Mouse (Mus musculus): Measurements from ENCODE around the gene Abcg5. TPM values are rescaled to one million over a fixed set of nuclear protein-coding genes. Genes with fewer than 3 reads are reported as not detected.

Gene Abcg5
- total RNA-seq, 2 experiments from 2014 or later = not detected

DNA sequence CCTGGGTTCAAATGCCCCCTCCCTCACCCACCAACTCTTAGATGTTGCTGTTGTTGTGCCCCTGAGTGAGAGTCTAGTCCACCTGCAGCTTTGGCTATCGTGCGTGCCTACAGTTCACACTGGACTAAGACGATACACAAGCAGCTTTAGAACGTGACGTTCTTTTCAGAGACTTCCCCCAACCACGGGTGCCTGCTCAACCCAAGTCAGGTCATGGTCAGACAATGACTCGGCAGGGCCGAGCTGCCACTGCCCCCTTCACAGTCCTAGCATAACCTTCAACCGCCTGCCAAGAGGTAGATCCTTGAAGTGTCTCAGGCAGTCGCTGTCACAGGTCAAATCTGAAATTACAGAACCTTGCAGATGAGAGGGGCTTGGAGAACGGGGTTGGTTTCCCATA is 6.0 kb upstream of the Abcg5 start:
- intact Hi-C loops (cut with DNase I) = no loop called here
- no peak for DNase-seq (ENCODE audit: low spot score in 2 of 2)

DNA sequence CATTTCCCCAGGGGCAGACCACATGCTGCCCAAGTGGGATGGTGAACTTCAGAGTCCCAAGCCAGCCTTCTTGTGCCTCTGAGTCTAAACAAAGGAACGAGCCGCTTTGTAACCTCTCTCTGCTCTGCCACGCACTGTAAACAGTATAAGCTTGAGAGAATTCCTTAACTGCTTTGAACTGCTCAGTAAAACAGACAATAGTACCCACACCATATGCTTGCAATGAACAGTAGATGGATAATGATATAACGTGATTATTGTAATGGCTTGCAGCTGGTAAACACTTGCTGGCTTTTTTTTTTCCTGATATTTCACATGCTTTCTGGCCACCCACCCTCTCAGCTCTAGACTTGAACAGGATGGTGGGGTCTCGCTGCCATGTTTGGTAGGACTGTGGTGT is 5.2 kb upstream of the Abcg5 start:
- intact Hi-C loops (cut with DNase I) = no loop called here
- DNase-seq (ENCODE audit: low spot score in 2 of 2) = no peak

DNA sequence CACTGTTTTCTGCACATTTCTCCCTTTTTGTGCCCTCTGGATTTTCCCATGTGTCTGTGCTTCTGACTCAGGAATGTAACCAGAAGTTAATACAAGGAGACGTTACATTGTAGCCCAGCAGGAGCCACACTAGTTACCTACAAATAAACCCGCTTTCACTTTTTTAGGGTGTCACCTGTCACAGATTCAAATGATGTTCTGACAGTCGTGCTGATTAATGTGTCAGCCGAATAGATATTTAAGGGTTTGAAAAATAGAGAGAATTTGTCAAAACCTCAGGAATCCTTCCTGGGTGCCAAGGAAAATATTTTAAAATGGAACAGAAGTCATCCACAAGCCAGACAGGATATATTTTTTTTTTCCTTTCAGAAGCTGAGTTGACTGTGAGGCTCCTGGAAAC is 2.5 kb upstream of the Abcg5 start:
- intact Hi-C loops (cut with DNase I) = no loop called here
- no peak for DNase-seq (ENCODE audit: low spot score in 2 of 2)

DNA sequence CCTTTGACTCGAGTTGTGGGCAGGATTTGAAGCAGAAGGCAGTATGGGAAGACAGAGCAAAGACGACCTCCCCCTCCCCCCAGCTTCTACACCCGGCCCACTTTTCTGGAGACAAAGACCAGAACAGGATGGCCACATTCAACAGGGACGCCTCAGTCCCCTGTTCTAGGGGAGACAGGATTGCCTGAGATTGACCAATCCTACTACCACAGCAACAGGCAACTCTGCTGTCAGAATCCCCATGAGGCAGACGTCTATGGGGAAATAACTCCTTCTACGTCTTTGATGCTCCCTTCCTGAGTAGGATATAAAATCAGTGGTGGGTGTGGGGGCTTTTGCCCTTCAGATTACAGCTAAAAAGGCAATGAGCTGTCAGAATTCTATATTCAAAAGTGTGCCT is 1.5 kb upstream of the Abcg5 start:
- DNase-seq (ENCODE audit: low spot score in 2 of 2) = no peak
- intact Hi-C loops (cut with DNase I) = no loop called here

DNA sequence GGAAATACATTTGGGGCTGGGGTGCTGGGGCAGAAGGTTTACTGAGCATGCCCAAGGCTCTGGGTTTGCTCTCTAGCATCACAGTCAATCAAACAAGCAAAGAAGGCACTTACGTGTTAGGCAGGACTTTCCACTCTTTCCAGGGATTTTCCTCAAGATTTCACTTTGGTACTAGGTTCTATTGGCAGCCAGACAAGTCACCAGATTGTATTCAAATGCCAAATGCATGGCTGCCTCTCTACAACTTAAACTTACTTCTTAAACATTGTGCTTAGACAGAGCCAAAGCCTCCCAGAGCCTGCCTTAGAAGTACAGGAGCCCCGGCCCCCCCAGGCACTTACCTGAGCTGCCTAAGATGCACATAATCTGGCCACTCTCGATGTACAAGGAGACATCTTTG is 1.1 kb downstream of the Abcg5 start:
- peak; percentile 41 to 75 for DNase-seq (ENCODE audit: low spot score in 2 of 2)
- intact Hi-C loops (cut with DNase I) = no loop called here

DNA sequence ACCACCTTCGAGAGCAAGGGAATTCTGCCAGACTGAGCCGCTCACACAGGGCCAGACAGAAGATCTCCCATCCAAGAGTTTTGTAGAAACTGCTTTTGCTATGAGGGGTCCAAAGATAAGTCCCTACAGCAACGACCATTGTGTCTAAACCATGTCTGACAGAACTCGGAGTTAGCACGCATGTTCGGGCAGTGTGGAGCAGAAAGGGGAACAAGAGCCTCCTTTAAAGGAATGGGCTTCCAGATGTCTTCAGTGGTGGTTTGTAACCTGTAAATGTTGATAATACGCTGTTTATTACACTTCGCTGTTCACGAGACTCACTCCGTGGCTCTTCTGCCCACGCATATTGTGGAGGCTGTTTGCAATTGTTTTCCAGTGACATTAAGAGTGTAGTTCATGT is 5.2 kb downstream of the Abcg5 start:
- no peak for DNase-seq (ENCODE audit: low spot score in 2 of 2)
- intact Hi-C loops (cut with DNase I) = no loop called here

DNA sequence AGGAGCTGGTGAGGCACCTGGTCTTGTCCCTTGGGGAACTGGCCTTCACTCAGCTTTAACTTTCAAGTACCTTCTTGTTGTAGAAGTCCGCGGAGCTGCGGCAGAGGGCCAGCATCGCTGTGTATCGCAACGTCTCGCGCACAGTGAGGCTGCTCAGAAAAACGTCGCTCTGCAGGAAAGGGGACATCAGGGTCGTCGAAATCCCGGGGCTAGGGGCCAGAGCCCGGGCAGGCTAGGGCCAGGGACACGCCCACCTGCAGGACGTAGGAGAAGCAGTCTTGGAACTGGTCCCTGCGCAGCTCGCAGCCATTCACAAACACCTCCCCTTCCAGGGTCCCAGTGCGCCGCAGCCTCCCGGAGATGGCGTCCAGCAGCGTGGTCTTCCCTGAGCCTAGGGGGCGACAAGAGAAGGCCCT is 6.9 kb downstream of the Abcg5 start, which contains the start of gene Abcg8:
Gene Abcg8 (plus strand): TSS at position 352 of the 416 bp plus-strand sequence.
- intact Hi-C loops (cut with DNase I) = no loop called here
- no peak for DNase-seq (ENCODE audit: low spot score in 2 of 2)

DNA sequence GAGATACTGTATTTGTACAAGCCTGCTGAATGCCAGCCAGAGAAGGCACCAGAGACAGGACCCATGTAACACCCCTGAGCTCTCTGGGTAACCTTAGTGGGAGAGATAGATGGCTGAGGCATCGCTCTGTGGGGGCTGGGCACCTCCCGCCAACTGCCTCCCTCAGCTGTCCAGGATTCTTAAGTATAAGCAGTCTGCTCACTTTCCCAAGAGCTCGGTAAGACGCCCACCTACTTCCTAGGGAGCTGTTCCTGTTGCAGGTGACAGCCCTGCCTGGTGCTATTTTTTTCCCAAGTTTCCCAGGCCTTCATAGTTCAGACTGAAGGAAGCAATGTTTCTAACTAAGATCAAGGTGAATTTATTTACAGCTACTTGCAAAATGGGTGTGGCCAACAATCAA is 7.6 kb downstream of the Abcg5 start:
- peak; percentile 19 to 54 for DNase-seq (ENCODE audit: low spot score in 2 of 2)
- intact Hi-C loops (cut with DNase I) = no loop called here

DNA sequence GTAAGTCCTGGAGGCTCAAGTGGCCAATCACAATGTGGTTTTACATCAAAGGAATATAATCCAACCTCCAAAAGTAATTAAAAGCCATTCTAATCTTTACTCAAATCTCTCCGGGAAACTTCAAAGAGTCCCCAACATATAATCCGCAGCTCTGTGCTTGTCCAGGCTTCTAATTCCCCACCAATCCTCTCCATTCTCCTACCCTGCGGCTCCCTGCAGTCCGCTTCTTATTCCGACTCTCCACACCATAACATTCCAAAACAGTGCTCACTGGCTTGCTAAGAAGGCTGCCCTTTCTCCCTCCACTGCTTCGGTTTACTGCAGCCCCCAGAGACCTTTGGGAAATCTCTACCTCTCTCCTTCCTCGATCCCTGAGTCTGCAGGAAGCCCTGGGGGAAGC is 8.8 kb downstream of the Abcg5 start:
- no peak for DNase-seq (ENCODE audit: low spot score in 2 of 2)
- intact Hi-C loops (cut with DNase I) = no loop called here

DNA sequence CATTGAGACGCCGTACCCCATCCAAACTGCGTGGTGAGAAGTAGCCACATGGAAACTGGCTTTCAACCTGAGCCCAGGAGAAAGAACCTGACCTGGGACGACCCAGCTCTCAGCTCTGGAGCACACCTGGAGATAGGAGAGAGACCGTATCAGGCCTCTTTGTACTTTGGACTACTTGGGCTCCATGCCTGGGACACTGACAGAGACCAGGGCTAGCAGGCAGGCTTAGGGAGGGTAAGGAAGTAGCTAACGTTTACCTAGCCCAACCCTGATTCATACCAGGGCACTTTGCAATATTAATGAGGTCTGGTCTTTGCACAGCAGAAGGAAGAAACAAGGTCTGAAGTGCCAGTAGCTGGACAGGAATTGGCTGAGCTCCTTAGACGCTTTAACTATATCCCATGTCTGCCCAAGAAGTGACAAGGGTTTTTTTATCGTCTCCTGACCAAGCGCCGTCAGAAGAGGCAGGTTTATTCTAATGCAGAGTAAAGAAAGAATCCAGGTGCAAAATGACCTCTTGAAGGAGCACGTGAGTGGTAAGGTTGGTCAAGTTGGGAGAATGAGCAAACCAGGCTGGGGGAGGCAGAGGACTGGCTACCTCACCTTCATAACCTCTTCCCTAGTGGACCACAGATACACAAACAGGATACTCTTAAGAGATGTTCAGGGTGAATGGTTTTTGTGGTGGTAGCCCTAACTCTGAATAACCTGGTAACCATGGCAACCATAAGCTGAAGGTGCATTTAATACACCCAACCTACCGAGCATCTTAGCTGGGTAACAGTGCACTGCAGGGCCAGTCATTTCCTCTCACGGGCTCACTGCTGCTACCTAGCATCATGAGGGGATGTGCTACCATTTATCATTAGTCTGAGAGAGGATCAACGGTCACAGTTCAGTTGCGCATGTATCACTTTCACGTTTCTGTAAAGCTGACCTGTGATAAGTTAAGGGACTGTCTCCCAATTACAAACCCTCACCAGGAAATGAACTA is 10.1 kb downstream of the Abcg5 start:
- intact Hi-C loops (cut with DNase I) = no loop called here
- DNase-seq (ENCODE audit: low spot score in 2 of 2) = no peak

DNA sequence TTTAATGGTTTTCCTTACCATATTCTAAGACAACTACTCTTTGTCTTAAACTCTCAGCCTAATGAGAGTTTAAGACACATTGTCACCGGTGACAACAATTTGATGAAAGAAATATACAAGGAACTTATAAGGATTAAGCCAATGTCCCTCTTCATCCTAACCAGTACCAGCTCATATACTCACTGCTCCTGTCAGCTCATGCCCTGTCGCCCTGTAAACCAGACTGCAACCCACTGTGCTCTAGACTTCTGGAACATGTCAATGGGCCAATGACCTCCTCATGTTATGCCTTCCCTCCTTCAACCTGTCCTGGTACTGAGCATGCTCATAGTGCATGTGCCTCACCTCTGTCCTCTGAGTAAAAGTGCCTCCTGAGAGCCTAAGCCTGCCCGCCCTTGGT is 15.0 kb downstream of the Abcg5 start:
- DNase-seq (ENCODE audit: low spot score in 2 of 2) = no peak
- intact Hi-C loops (cut with DNase I) = no loop called here

DNA sequence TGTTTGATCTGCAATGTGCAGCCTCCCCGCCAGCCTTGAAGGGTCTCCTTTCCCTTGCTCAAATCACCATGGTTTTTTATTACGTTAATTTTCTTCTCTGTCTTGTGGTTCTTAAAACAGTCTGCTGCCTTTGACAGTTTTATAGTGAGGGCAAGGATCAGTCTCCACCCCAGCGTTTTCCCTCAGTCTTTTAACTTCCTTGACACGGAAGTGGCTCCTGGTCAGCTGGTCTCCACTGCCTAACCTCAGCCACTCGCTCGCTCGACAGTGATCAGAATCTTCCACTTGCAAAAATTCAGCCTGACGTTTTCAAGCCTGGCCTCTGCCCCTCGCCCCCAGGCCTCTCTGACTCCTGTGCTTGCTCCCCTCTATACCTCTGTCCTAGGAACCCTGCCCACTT is 17.1 kb downstream of the Abcg5 start:
- DNase-seq (ENCODE audit: low spot score in 2 of 2) = no peak
- intact Hi-C loops (cut with DNase I) = no loop called here

DNA sequence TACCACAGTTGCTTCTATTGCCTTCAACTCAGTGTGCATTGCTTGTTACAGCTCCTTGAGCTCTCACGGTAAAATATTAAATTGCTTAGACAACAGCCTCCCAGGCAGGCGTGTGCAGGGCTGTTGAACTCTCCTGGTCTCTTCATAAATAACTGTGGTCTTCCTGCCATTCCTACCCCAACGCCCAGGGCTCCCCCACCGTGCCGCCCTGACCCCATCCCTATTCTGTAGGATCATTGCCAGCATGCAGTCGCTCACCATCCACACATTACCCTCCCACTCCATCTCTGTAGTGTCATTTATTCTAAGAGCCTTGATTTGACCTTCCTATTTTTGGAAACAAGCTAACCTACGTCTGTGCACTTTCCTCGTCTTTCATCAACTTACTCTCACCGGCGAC is 17.8 kb downstream of the Abcg5 start:
- intact Hi-C loops (cut with DNase I) = no loop called here
- no peak for DNase-seq (ENCODE audit: low spot score in 2 of 2)

DNA sequence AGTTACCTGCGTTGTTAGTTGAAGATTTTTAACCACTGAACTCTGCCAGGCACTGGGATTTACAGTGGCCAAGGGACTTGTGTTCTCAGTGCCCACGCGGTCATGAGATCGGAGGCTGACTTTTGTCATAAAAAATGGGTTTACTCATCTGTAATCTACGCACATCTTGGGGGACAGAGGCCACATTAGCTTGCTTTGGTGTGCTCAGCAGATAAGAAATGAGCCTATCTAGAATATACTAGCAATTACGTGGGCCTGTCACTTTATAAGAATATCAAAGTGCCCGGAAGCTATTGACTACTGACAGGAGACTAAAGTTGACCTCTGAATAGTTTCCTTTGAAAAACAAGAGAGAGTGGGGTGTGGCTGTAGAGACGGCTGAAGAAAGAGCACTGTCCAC is 23.9 kb downstream of the Abcg5 start:
- intact Hi-C loops (cut with DNase I) = no loop called here
- DNase-seq (ENCODE audit: low spot score in 2 of 2) = no peak

DNA sequence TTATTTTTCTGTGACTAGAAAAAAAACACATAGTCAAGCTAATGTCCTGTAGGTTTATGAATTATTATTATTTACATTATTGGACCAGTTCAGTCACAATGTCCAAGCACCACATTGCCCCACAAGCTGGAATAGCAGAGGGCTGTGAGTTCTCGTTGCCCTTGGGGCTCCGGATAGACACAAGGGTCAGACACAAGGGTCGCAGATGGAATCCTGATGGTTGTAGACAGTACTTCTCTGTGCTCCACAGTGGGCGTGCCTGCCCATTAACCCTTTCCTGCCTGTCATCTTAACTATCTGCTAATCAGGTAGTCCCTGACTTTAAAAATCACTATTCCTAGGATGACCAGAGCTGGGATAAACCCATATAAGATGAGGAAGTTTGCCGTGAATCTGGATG is 24.6 kb downstream of the Abcg5 start:
- no peak for DNase-seq (ENCODE audit: low spot score in 2 of 2)
- intact Hi-C loops (cut with DNase I) = no loop called here

DNA sequence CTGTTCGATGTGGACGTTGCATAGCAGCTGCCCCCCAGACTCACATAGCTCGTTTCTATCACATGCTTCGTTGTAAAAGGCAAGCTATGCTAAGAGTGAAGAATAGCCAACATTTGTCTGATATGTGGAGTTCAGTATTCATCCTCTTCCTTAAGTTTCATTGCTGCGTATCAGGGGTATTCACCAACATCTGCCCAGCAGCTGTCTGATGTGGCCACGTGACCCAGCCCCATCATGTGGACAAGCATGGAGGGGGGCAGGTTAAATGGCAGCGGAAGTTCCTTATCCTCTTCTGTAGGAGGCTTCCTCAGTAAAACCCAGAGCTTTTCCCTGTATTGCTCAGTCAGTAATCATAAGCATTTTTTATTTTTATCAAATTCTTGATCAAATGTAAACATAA is 25.0 kb downstream of the Abcg5 start:
- intact Hi-C loops (cut with DNase I) = no loop called here
- DNase-seq (ENCODE audit: low spot score in 2 of 2) = no peak

DNA sequence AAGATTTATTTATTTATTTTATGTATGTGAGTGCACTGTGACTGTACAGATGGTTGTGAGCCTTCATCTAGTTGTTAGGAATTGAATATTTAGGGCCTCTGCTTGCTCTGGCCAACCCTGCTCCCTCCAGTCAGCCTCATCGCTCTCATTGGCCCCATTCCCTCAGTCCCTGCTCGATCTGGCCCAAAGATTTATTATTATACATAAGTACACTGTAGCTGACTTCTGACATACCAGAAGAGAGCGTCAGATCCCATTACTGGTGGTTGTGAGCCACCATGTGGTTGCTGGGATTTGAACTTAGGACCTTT is 25.4 kb downstream of the Abcg5 start:
- intact Hi-C loops (cut with DNase I) = no loop called here
- DNase-seq (ENCODE audit: low spot score in 2 of 2) = no peak

DNA sequence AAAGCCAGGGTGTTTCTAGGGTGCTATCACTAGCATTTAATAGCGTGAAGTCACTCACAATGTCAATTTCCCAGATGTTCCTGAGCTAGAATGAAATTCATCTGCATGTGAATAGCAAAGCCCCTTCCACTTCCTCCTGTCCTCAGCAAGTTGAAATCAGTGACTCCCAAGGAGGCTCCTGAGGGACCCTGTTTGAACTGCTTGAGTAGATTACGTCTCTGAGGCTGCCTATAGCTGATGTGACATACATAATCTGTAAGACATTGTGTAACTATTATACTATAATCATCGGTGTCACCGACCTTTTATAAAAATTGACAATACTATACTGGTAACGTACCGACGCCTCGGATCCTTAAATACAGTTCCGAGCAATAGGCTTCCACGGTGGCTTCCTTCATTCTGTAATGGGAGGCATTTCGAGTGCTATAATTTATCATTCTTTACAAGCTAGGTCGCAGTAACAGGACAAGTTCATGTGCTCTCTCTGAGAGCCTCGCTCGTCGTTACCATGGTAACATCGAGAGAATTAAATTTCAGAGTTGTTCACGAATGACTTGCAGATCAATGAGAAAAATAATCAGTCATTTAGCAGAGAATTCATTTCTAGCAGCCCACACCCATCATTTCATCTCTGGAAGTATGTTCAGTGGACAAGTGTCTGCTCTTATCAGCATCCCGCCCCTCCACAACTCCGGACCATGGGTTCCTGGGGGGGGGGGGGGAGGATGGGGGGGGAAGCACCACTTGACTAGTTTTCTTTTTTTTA is 26.0 kb downstream of the Abcg5 start:
- intact Hi-C loops (cut with DNase I) = no loop called here
- no peak for DNase-seq (ENCODE audit: low spot score in 2 of 2)

DNA sequence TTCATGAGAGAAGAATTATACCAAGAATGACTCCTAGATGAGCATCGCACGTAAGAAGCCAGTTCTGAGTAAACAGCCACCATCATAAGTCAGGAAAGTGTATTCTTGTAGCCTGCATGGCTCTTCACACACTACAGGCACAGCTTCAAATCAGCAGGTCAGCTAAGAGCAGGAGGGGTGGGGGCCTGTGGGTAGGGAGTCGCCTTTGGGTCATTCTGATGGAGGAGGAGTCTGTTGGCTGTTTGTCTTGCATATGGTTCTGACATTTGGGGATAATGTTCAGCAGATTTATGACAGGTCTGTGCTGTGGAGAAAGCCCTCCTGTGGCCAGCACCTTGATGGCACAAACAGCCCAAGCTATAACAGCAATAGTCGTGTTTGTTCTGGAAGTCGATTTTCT is 26.6 kb downstream of the Abcg5 start:
- intact Hi-C loops (cut with DNase I) = no loop called here
- no peak for DNase-seq (ENCODE audit: low spot score in 2 of 2)

DNA sequence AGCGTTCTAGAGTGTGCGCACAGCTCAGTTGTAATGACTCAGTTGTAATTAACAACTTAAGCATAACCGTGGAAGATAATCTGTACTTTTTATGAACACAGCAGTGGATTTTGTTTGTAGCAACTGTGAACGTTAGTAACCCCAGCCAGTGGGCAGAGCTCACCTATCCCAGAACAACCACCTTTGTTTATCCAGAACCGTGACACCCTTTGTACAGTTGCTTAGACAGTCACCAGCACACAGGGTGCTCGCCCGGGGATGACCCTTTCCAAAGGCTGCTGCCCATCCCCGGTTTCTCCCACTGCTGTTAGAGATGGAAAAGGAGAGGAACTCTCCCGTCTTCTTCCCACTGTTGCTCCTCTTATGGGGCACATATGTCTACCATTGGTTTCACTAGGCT is 29.3 kb downstream of the Abcg5 start:
- intact Hi-C loops (cut with DNase I) = no loop called here

More for the DNA sequence above, 29.3 kb downstream of the Abcg5 start:
- DNase-seq (ENCODE audit: low spot score in 2 of 2) = no peak
